Mouse (Mus musculus): ENCODE measurements around the gene Zfp277. TPM values are rescaled to one million over a fixed set of nuclear protein-coding genes. Genes with fewer than 3 reads are reported as not detected.

Zfp277 gene
- polyA plus RNA-seq, 1 experiment from 2014 or later = 30.9 TPM

Other genes starting within 250 kb of the Zfp277 start
- gene Lsmem1, start 246.4 kb downstream of the Zfp277 start, polyA plus RNA-seq (2015; fragmentation: Nextera tagmentation; extraction: Ambion mirVana) = 0.68 TPM in 1 of 2 replicates, not detected in the other
- 80.1 and 92.3 TPM in 2 replicates for gene Ifrd1, start 197.4 kb downstream of the Zfp277 start, polyA plus RNA-seq (2015; fragmentation: Nextera tagmentation; extraction: Ambion mirVana)
- 6.7 and 8.7 TPM in 2 replicates for gene Dock4, start 50 bp upstream of the Zfp277 start, polyA plus RNA-seq (2015; fragmentation: Nextera tagmentation; extraction: Ambion mirVana)

All from stomach, embryonic 16.5 days (tissue).